Mouse (Mus musculus) kidney, adult 2 months (tissue): ENCODE data around the gene 2310009B15Rik.

Source experiments
- CTCF ChIP-seq: fragments of 200-500 bp; conservative IDR thresholded peaks from 2 replicates; pipeline ENCODE4 v1.5.1; 2011; ENCODE audit warnings: low read depth, mild to moderate bottlenecking, control low read depth, low read length, moderate library complexity, mixed read lengths; ENCODE audit not compliant: insufficient read depth, insufficient read length
- POLR2A ChIP-seq: fragments of 200-500 bp; IDR thresholded peaks from one replicate; pipeline ENCODE4 v1.6.1; 2011; ENCODE audit warnings: low read depth, low read length, control low read depth

DNA sequence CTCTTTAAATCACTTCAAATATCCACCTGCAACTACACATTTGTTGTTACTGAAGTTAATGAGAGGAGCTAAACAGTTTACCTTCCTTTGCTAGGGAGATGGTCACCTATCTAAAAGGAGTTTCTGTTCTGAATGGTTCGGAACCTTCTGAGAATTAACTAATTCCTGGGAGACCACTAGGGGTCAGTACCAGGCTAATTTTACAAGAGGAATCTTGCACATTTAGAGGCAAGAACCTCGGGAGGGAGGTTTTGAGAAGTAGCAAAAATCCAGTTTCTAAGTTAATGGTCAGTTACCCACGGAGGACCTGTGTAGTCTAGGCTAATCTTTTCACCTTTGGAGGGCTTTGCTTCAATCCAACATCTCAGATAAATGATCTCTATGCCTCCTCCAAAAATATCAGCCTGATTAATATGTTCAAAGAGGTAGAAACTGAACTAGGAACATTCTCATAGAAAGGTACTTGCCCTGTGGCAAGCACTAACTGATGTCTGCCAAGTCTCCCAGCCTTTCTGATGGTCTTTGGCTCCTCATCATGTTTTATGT is 21.2 kb downstream of the 2310009B15Rik start:
- no peak for TF ChIP-seq CTCF
- no peak for TF ChIP-seq POLR2A
